Mouse (Mus musculus) liver, postnatal 0 days (tissue): ENCODE results near the gene 4930502E18Rik. TPM values are rescaled to one million over a fixed set of nuclear protein-coding genes. Genes with fewer than 3 reads are reported as not detected.

Source experiments
- ATAC-seq: fragments of 200-750 bp; cut with Nextera tagmentation; 2 replicates; pipeline ENCODE4 v1.8.0; 2017; ENCODE audit warnings: mild to moderate bottlenecking, moderate library complexity
- DNase-seq: peaks from one replicate; pipeline ENCODE4 v3.0.0-alpha.2; 2016
- H3K27ac ChIP-seq: fragments of 300-500 bp; sonication (generic); 2 replicates; pipeline ENCODE4 v1.5.1; 2014; ENCODE audit warnings: antibody characterized with exemption, moderate library complexity, mild to moderate bottlenecking, low read depth
- H3K27me3 ChIP-seq: fragments of 300-500 bp; sonication (generic); 2 replicates; pipeline ENCODE4 v1.6.1; 2014; ENCODE audit warnings: low read length, control low read depth, mixed read lengths; ENCODE audit not compliant: insufficient read depth
- H3K36me3 ChIP-seq: fragments of 300-500 bp; sonication (generic); replicated peaks from 2 replicates; pipeline ENCODE4 v1.6.1; 2014; ENCODE audit warnings: mild to moderate bottlenecking, control low read depth, low read length, moderate library complexity, mixed read lengths; ENCODE audit not compliant: insufficient read depth
- H3K4me1 ChIP-seq: fragments of 300-500 bp; sonication (generic); 2 replicates; pipeline ENCODE4 v1.6.1; 2014; ENCODE audit warnings: antibody characterized with exemption, mild to moderate bottlenecking, control low read depth; ENCODE audit not compliant: insufficient read depth
- H3K4me2 ChIP-seq: fragments of 300-500 bp; sonication (generic); 2 replicates; pipeline ENCODE4 v1.6.1; 2014; ENCODE audit warnings: low read depth, mild to moderate bottlenecking, low read length, moderate library complexity, mixed read lengths
- H3K4me3 ChIP-seq: fragments of 300-500 bp; sonication (generic); 2 replicates; pipeline ENCODE4 v1.5.1; 2014; ENCODE audit warnings: low read depth, low read length
- H3K9ac ChIP-seq: fragments of 300-500 bp; sonication (generic); replicated peaks from 2 replicates; pipeline ENCODE4 v1.6.1; 2014; ENCODE audit warnings: mild to moderate bottlenecking, moderate library complexity
- H3K9me3 ChIP-seq: fragments of 300-500 bp; sonication (generic); 2 replicates; pipeline ENCODE4 v1.6.1; 2016; ENCODE audit warnings: mild to moderate bottlenecking, control low read depth, low read length, mixed read lengths
- CTCF ChIP-seq: sonication (generic); IDR thresholded peaks from 2 replicates; pipeline ENCODE4 v1.5.1; 2016; ENCODE audit warnings: antibody characterized with exemption, low read depth
- EP300 ChIP-seq: IDR thresholded peaks from 2 replicates; pipeline ENCODE4 v1.6.1; 2016; ENCODE audit warnings: antibody characterized with exemption, low read depth, mild to moderate bottlenecking
- WGBS: fragments of 180-500 bp; shearing (Covaris S2); extraction: QIAGEN DNeasy Blood & Tissue Kit; methylation state at CpG from one replicate; pipeline ENCODE4 v1.1.7; 2014; ENCODE audit not compliant: insufficient replicate concordance; 5-methylcytosine and 5-hydroxymethylcytosine counted together
- polyA plus RNA-seq: library from polyadenylated mRNA; unstranded; fragments of >200 nt; fragmentation: Nextera tagmentation; extraction: Ambion mirVana; gene quantifications from 2 replicates; pipeline ENCODE4 v1.2.1, GENCODE M21; 2015

Gene 4930502E18Rik
- polyA plus RNA-seq, 1 experiment from 2014 or later = 0.12 TPM

- no peak for DNase-seq
- ATAC-seq = peak; percentile 57
Observed at GRCm38 (mm10) chrX:53694008-53694777, 30.4 kb upstream of the 4930502E18Rik start.

GRCm38 (mm10) chrX:53699225-53699624 is 25.4 kb upstream of the 4930502E18Rik start:
- no peak for TF ChIP-seq EP300
- no peak for TF ChIP-seq CTCF
- H3K4me2 ChIP-seq = no peak overlapping the region
- no peak overlapping the region for H3K9ac ChIP-seq
- WGBS = 86% methylated on average over 2 of the region's 2 CpGs
- ATAC-seq (no peak), DNase-seq (no peak)
- no peaks in the 10 kb centered on the region for H3K36me3 ChIP-seq
- no peaks in the 10 kb centered on the region for H3K9me3 ChIP-seq
- H3K4me3 ChIP-seq = no peak overlapping the region
- no peaks in the 10 kb centered on the region for H3K27me3 ChIP-seq
- no peaks in the 10 kb centered on the region for H3K4me1 ChIP-seq
- H3K27ac ChIP-seq = no peak overlapping the region

More at GRCm38 (mm10) chrX:53694008-53694777, 30.4 kb upstream of the 4930502E18Rik start:
- Histone ChIP-seq H3K4me1 (no peaks in the 10 kb centered on the region), H3K9me3 (no peaks in the 10 kb centered on the region), H3K27me3 (peaks cover 7% of the 10 kb centered on the region; the same call in 1 of the 2 replicates), H3K4me3 (no peak overlapping the region), H3K4me2 (no peak overlapping the region), H3K9ac (no peak overlapping the region), H3K36me3 (no peaks in the 10 kb centered on the region), H3K27ac (no peak overlapping the region)
- TF ChIP-seq CTCF = no peak
- no peak for TF ChIP-seq EP300
- 65% methylated on average over 9 of the region's 9 CpGs for WGBS

- ATAC-seq (no peak), DNase-seq (no peak)
- Histone ChIP-seq H3K9ac (no peak overlapping the region), H3K9me3 (no peaks in the 10 kb centered on the region), H3K4me1 (no peaks in the 10 kb centered on the region), H3K4me3 (no peak overlapping the region), H3K4me2 (no peak overlapping the region), H3K27me3 (no peaks in the 10 kb centered on the region), H3K27ac (no peak overlapping the region), H3K36me3 (no peaks in the 10 kb centered on the region)
- TF ChIP-seq CTCF (no peak), EP300 (no peak)
- WGBS = 59% methylated on average over 3 of the region's 3 CpGs
Observed at GRCm38 (mm10) chrX:53702673-53703072, 22.0 kb upstream of the 4930502E18Rik start.

GRCm38 (mm10) chrX:53715942-53716322 is 8.7 kb upstream of the 4930502E18Rik start:
- DNase-seq = no peak
- Histone ChIP-seq H3K9me3 (no peaks in the 10 kb centered on the region), H3K4me2 (peak overlapping the region; percentile 49; the same call in 1 of the 2 replicates), H3K4me1 (no peaks in the 10 kb centered on the region), H3K9ac (no peak overlapping the region), H3K4me3 (no peak overlapping the region), H3K27me3 (no peaks in the 10 kb centered on the region; the same call in 1 of the 2 replicates), H3K27ac (no peak overlapping the region), H3K36me3 (no peaks in the 10 kb centered on the region)
- TF ChIP-seq EP300 = no peak
- no peak for ATAC-seq
- WGBS = 63% methylated on average over 2 of the region's 2 CpGs

- Histone ChIP-seq H3K27ac (no peak overlapping the region), H3K9me3 (no peaks in the 10 kb centered on the region), H3K9ac (no peak overlapping the region), H3K36me3 (no peaks in the 10 kb centered on the region), H3K4me2 (peak overlapping the region; percentile 49), H3K4me1 (no peaks in the 10 kb centered on the region), H3K27me3 (no peaks in the 10 kb centered on the region; the same call in 1 of the 2 replicates), H3K4me3 (no peak overlapping the region; the same call in 1 of the 2 replicates)
- TF ChIP-seq EP300 (no peak), CTCF (no peak)
- ATAC-seq (peak; percentile 64), DNase-seq (peak; percentile 36)
- 30% methylated on average over 37 of the region's 49 CpGs for WGBS
Observed at GRCm38 (mm10) chrX:53716323-53717182, 8.1 kb upstream of the 4930502E18Rik start.

GRCm38 (mm10) chrX:53728967-53729366 is 4.3 kb downstream of the 4930502E18Rik start:
- Histone ChIP-seq H3K9ac (no peak overlapping the region), H3K27me3 (no peaks in the 10 kb centered on the region), H3K4me3 (no peak overlapping the region), H3K4me1 (no peaks in the 10 kb centered on the region), H3K9me3 (no peaks in the 10 kb centered on the region), H3K27ac (no peak overlapping the region), H3K36me3 (no peaks in the 10 kb centered on the region), H3K4me2 (no peak overlapping the region)
- ATAC-seq (no peak), DNase-seq (no peak)
- no peak for TF ChIP-seq CTCF
- 55% methylated on average over 2 of the region's 2 CpGs for WGBS
